8 mouse cellular contexts compared by ENCODE assay signal in genomic region chr2:120977926-120978692, GRCm38 (mm10). TPM values are rescaled to one million over a fixed set of nuclear protein-coding genes. Genes with fewer than 3 reads are reported as not detected.
A peak's percentile ranks its signal among the peaks of the same experiment; 100 is the strongest.
DNase-seq lines count a peak whose midpoint lies in the region; ATAC-seq and TF ChIP-seq lines count a peak whose summit lies in the region.

No protein-coding gene starts in this region.

- H3K27me3 ChIP-seq in heart, embryonic 13.5 days (replicated peaks), result peaks cover 3% of the 10 kb centered on the region
- peaks cover 10% of the 10 kb centered on the region for H3K27me3 ChIP-seq in E14TG2a.4 (ENCODE audit: insufficient read depth, low read length)
- H3K27me3 ChIP-seq in hindbrain, embryonic 10.5 days (ENCODE audit: insufficient read depth, poor library complexity, severe bottlenecking), result no peaks in the 10 kb centered on the region
- no peaks in the 10 kb centered on the region for H3K27me3 ChIP-seq in midbrain, embryonic 11.5 days (ENCODE audit: control insufficient read depth, insufficient read depth, low read length)

- peak overlapping the region; percentile 94 for H3K4me2 ChIP-seq in heart, embryonic 13.5 days
- peak overlapping the region; percentile 95 for H3K4me2 ChIP-seq in midbrain, embryonic 11.5 days

- H3K9ac ChIP-seq in heart, embryonic 13.5 days, result peak overlapping the region; percentile 91
- H3K9ac ChIP-seq in midbrain, embryonic 11.5 days (ENCODE audit: low read length), result no peak overlapping the region

- no peaks in the 10 kb centered on the region for H3K9me3 ChIP-seq in heart, embryonic 13.5 days
- H3K9me3 ChIP-seq in E14TG2a.4 (ENCODE audit: low read length), result no peaks in the 10 kb centered on the region
- no peaks in the 10 kb centered on the region for H3K9me3 ChIP-seq in hindbrain, embryonic 10.5 days
- H3K9me3 ChIP-seq in midbrain, embryonic 11.5 days (ENCODE audit: control insufficient read depth, low read length), result no peaks in the 10 kb centered on the region

- no peaks in the 10 kb centered on the region for H3K36me3 ChIP-seq in heart, embryonic 13.5 days
- no peaks in the 10 kb centered on the region for H3K36me3 ChIP-seq in E14TG2a.4 (ENCODE audit: insufficient read depth, low read length)
- H3K36me3 ChIP-seq in hindbrain, embryonic 10.5 days, result no peaks in the 10 kb centered on the region
- no peaks in the 10 kb centered on the region for H3K36me3 ChIP-seq in midbrain, embryonic 11.5 days (ENCODE audit: control insufficient read depth, insufficient read depth, low read length)

- no peak for TF ChIP-seq CTCF in E14TG2a.4 (conservative IDR thresholded peaks at IDR 0.05; ENCODE audit: low read length)

- intact Hi-C loops in heart, postnatal 10 days (cut with DNase I), result loop anchor here (5.0 kb wide), 1 partner anchor 124 kb away; no protein-coding TSS in a partner anchor

- no peak for ATAC-seq in heart, embryonic 13.5 days (ENCODE audit: extremely low read depth, insufficient number of reproducible peaks, low FRiP score, low TSS enrichment)
- no peak for ATAC-seq in midbrain, embryonic 11.5 days (ENCODE audit: low FRiP score)
- ATAC-seq in frontal cortex, adult (ENCODE audit: low TSS enrichment), result no peak

- peak overlapping the region; percentile 84 for H3K4me3 ChIP-seq in heart, embryonic 13.5 days
- peak overlapping the region; percentile 90 for H3K4me3 ChIP-seq in E14TG2a.4 (replicated peaks; ENCODE audit: low read length)
- peak overlapping the region; percentile 88 for H3K4me3 ChIP-seq in hindbrain, embryonic 10.5 days
- H3K4me3 ChIP-seq in midbrain, embryonic 11.5 days (ENCODE audit: low read depth, low read length), result peak overlapping the region; percentile 73

- 80% methylated on average over 8 of the region's 8 CpGs for WGBS in heart, embryonic 13.5 days
- 82% methylated on average over 8 of the region's 8 CpGs for WGBS in hindbrain, embryonic 10.5 days
- 78% methylated on average over 8 of the region's 8 CpGs for WGBS in midbrain, embryonic 11.5 days

- H3K4me1 ChIP-seq in heart, embryonic 13.5 days, result peaks cover 3% of the 10 kb centered on the region; the same call in 1 of the 2 replicates
- H3K4me1 ChIP-seq in E14TG2a.4 (replicated peaks; ENCODE audit: low read depth, low read length), result peaks cover 22% of the 10 kb centered on the region
- H3K4me1 ChIP-seq in hindbrain, embryonic 10.5 days (replicated peaks), result peaks cover 16% of the 10 kb centered on the region
- no peaks in the 10 kb centered on the region for H3K4me1 ChIP-seq in midbrain, embryonic 11.5 days (ENCODE audit: control insufficient read depth, insufficient read depth, low read length)

- DNase-seq in heart, postnatal 10 days, result no peak
- no peak for DNase-seq in hindbrain, embryonic 10.5 days (ENCODE audit: low spot score)
- no peak for DNase-seq in midbrain, embryonic 11.5 days (ENCODE audit: low spot score, missing footprints)
- DNase-seq in urinary bladder, adult 2 months (ENCODE audit: low spot score), result no peak
- DNase-seq in lung, postnatal 10 days, result no peak

- H3K27ac ChIP-seq in heart, embryonic 13.5 days (replicated peaks), result no peak overlapping the region
- H3K27ac ChIP-seq in hindbrain, embryonic 10.5 days, result 0 out of 2 replicates have a peak overlapping the region, but pooled peaks have one; percentile 91
- H3K27ac ChIP-seq in midbrain, embryonic 11.5 days (ENCODE audit: low read depth, low read length), result no peak overlapping the region

RNA-seq across cellular contexts. Expression of gene Tmem62, which starts 1.3 kb away (rescaled TPM):
- 1.9 and 2.3 TPM in 2 replicates for polyA plus RNA-seq in heart, embryonic 13.5 days (2015; fragmentation: Nextera tagmentation; extraction: Ambion mirVana)
- total RNA-seq in heart, postnatal 10 days (2021), result 1 to 10 TPM; 3.3 to 5.0 TPM
- 4.1 TPM in 2 replicates for polyA plus RNA-seq in hindbrain, embryonic 10.5 days (2016; fragmentation: Nextera tagmentation; extraction: Ambion mirVana)
- polyA plus RNA-seq in midbrain, embryonic 11.5 days (2014; fragmentation: Nextera tagmentation; extraction: Ambion mirVana), result 6.2 and 7.0 TPM in 2 replicates
- 9.1 and 12.1 TPM in 2 replicates for polyA plus RNA-seq in urinary bladder, adult 2 months (2012; rRNA removed)

RNA-seq across cellular contexts. Expression of gene Ubr1, which starts 7.6 kb away (rescaled TPM):
- 18.3 and 21.6 TPM in 2 replicates for polyA plus RNA-seq in heart, embryonic 13.5 days (2015; fragmentation: Nextera tagmentation; extraction: Ambion mirVana)
- 10 to 100 TPM; 25.9 to 31.9 TPM for total RNA-seq in heart, postnatal 10 days (2021)
- polyA plus RNA-seq in hindbrain, embryonic 10.5 days (2016; fragmentation: Nextera tagmentation; extraction: Ambion mirVana), result 21.8 and 23.0 TPM in 2 replicates
- 21.0 and 21.7 TPM in 2 replicates for polyA plus RNA-seq in midbrain, embryonic 11.5 days (2014; fragmentation: Nextera tagmentation; extraction: Ambion mirVana)
- polyA plus RNA-seq in urinary bladder, adult 2 months (2012; rRNA removed), result 12.7 and 15.8 TPM in 2 replicates

RNA-seq across cellular contexts. Expression of gene Ccndbp1, which starts 30.1 kb away (rescaled TPM):
- 37.3 and 38.3 TPM in 2 replicates for polyA plus RNA-seq in heart, embryonic 13.5 days (2015; fragmentation: Nextera tagmentation; extraction: Ambion mirVana)
- 10 to 100 TPM; 28.4 to 31.7 TPM for total RNA-seq in heart, postnatal 10 days (2021)
- 39.7 and 48.7 TPM in 2 replicates for polyA plus RNA-seq in hindbrain, embryonic 10.5 days (2016; fragmentation: Nextera tagmentation; extraction: Ambion mirVana)
- 51.6 and 52.7 TPM in 2 replicates for polyA plus RNA-seq in midbrain, embryonic 11.5 days (2014; fragmentation: Nextera tagmentation; extraction: Ambion mirVana)
- polyA plus RNA-seq in urinary bladder, adult 2 months (2012; rRNA removed), result 61.7 and 71.0 TPM in 2 replicates

RNA-seq across cellular contexts. Expression of gene Epb42, which starts 58.8 kb away (rescaled TPM):
- polyA plus RNA-seq in heart, embryonic 13.5 days (2015; fragmentation: Nextera tagmentation; extraction: Ambion mirVana), result 7.2 and 8.5 TPM in 2 replicates
- under 1 TPM; 0.47 to 0.93 TPM for total RNA-seq in heart, postnatal 10 days (2021)
- 7.0 and 9.0 TPM in 2 replicates for polyA plus RNA-seq in hindbrain, embryonic 10.5 days (2016; fragmentation: Nextera tagmentation; extraction: Ambion mirVana)
- 5.5 and 7.0 TPM in 2 replicates for polyA plus RNA-seq in midbrain, embryonic 11.5 days (2014; fragmentation: Nextera tagmentation; extraction: Ambion mirVana)
- 0.22 and 0.38 TPM in 2 replicates for polyA plus RNA-seq in urinary bladder, adult 2 months (2012; rRNA removed)
